Comparison of ENCODE assay signal across 8 mouse cellular contexts in the genomic region with DNA sequence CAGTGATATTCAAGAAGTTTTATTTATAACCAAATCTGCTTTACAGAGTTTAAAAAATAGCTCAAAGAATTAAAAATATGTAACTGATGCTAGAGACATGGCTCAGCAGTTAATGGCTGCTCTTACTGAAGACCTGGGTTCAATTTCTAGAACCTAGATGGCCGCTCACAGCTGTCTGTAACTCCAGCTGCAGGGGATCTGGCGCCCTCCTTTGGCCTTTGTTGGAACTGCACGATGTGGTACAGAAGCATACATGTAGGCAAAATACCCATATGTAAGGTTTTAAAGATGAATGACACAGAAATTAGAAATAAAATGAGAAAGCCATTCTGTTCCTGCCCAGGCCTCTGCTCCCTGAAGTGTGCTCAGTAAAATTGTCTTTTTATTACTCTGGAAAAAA. TPM values are rescaled to one million over a fixed set of nuclear protein-coding genes. Genes with fewer than 3 reads are reported as not detected.
DNase-seq lines count a peak whose midpoint lies in the region; ATAC-seq lines count a peak whose summit lies in the region.

No protein-coding gene starts in this region.

- H3K4me1 ChIP-seq in midbrain, embryonic 10.5 days: peaks cover 3% of the 10 kb centered on the region; the same call in 1 of the 2 replicates
- H3K4me1 ChIP-seq in midbrain, embryonic 16.5 days (ENCODE audit: control insufficient read depth, insufficient read depth, low read length): no peaks in the 10 kb centered on the region

- no peaks in the 10 kb centered on the region for H3K9me3 ChIP-seq in midbrain, embryonic 10.5 days (replicated peaks)
- H3K9me3 ChIP-seq in midbrain, embryonic 16.5 days (replicated peaks; ENCODE audit: control insufficient read depth, low read length, poor library complexity, severe bottlenecking): no peaks in the 10 kb centered on the region

- no peaks in the 10 kb centered on the region for H3K27me3 ChIP-seq in midbrain, embryonic 10.5 days (ENCODE audit: low read depth, poor library complexity, severe bottlenecking)
- H3K27me3 ChIP-seq in midbrain, embryonic 16.5 days (ENCODE audit: control insufficient read depth, insufficient read depth, low read depth, low read length): no peaks in the 10 kb centered on the region

- no peak overlapping the region for H3K27ac ChIP-seq in midbrain, embryonic 10.5 days (replicated peaks)
- H3K27ac ChIP-seq in midbrain, embryonic 16.5 days (ENCODE audit: low read length): no peak overlapping the region

- intact Hi-C loops in left cerebral cortex, postnatal 14 days (cut with DNase I): no loop called here

- WGBS in midbrain, embryonic 10.5 days: 4% methylated on average over 3 of the region's 3 CpGs
- WGBS in midbrain, embryonic 16.5 days: 9% methylated on average over 3 of the region's 3 CpGs

- H3K9ac ChIP-seq in midbrain, embryonic 16.5 days (ENCODE audit: low read depth, low read length): no peak overlapping the region

- H3K36me3 ChIP-seq in midbrain, embryonic 10.5 days: no peaks in the 10 kb centered on the region
- H3K36me3 ChIP-seq in midbrain, embryonic 16.5 days (ENCODE audit: control insufficient read depth, insufficient read depth, low read length): no peaks in the 10 kb centered on the region

- ATAC-seq in midbrain, embryonic 16.5 days: no peak

- peak; percentile 78 for DNase-seq in midbrain, embryonic 10.5 days (ENCODE audit: low spot score)
- DNase-seq in T-cell, adult 2 months (ENCODE audit: low spot score): peak; percentile 64
- peak; percentile 80 for DNase-seq in embryo, embryonic 10 days (ENCODE audit: low spot score)
- DNase-seq in heart, postnatal 4 days: peak; percentile 70
- peak; percentile 57 to 58 for DNase-seq in left cerebral cortex, postnatal 14 days (ENCODE audit: low spot score in 2 of 2)
- DNase-seq in naive thymus-derived CD4-positive, alpha-beta T cell, adult 2 months (ENCODE audit: low read depth): peak; percentile 84
- peak; percentile 80 for DNase-seq in thymus, postnatal 25 days

- H3K4me2 ChIP-seq in midbrain, embryonic 16.5 days (ENCODE audit: low read length): no peak overlapping the region

- H3K4me3 ChIP-seq in midbrain, embryonic 10.5 days: no peak overlapping the region
- no peak overlapping the region for H3K4me3 ChIP-seq in midbrain, embryonic 16.5 days (ENCODE audit: low read depth, low read length)

RNA-seq across cellular contexts. Expression of a gene that starts 23.3 kb away (rescaled TPM):
- 9.5 and 11.7 TPM in 2 replicates for polyA plus RNA-seq in midbrain, embryonic 10.5 days (2016; fragmentation: Nextera tagmentation; extraction: Ambion mirVana)
- 17.1 and 19.2 TPM in 2 replicates for polyA plus RNA-seq in midbrain, embryonic 16.5 days (2015; fragmentation: Nextera tagmentation; extraction: Ambion mirVana)
- total RNA-seq in heart, postnatal 4 days (2021): 1 to 10 TPM; 1.7 to 2.3 TPM
- 10 to 100 TPM; 11.6 to 11.8 TPM for total RNA-seq in left cerebral cortex, postnatal 14 days (2021)
